Mouse (Mus musculus) CH12.LX (cell line): ENCODE measurements around the gene Gm20388. TPM values are rescaled to one million over a fixed set of nuclear protein-coding genes. Genes with fewer than 3 reads are reported as not detected.
A peak's percentile ranks its signal among the peaks of the same experiment; 100 is the strongest.

Experiments
- DNase-seq: peaks from one replicate; pipeline ENCODE4 v3.0.0-alpha.2; 2013; ENCODE audit errors: extremely low read depth
- H3K27ac ChIP-seq: 2 replicates; pipeline ENCODE4 v1.5.1; 2012; ENCODE audit warnings: low read depth, mild to moderate bottlenecking, control low read depth, moderate library complexity; ENCODE audit not compliant: insufficient read depth
- H3K27me3 ChIP-seq: replicated peaks from 2 replicates; pipeline ENCODE3; 2012; ENCODE audit warnings: inconsistent platforms
- H3K36me3 ChIP-seq, 2 experiments: replicated peaks in 1 of 2; 2 replicates each; pipeline versions ENCODE3 to v1.6.1; 2012; ENCODE audit warnings: inconsistent platforms in 1 of 2, low read length in 1 of 2, mild to moderate bottlenecking in 1 of 2, mixed read lengths in 1 of 2, moderate library complexity in 1 of 2; ENCODE audit not compliant: control insufficient read depth in 1 of 2, insufficient read depth in 1 of 2
- H3K4me1 ChIP-seq, 2 experiments: 2 replicates each; pipeline ENCODE4 v1.6.1; 2012; ENCODE audit warnings: inconsistent platforms in 1 of 2, moderate library complexity in 1 of 2; ENCODE audit not compliant: insufficient read depth in 2 of 2, control insufficient read depth in 1 of 2
- H3K4me2 ChIP-seq: 2 replicates; pipeline ENCODE4 v1.6.1; 2012; ENCODE audit warnings: low read depth, mild to moderate bottlenecking, control low read depth; ENCODE audit not compliant: poor library complexity, insufficient read depth, severe bottlenecking
- H3K4me3 ChIP-seq, 3 experiments: fragments of 150-350 bp in 1 of 3; sonication (generic) in 1 of 3; replicated peaks in 1 of 3; 2 replicates each; pipeline versions ENCODE3 to v1.5.1; 2011 to 2012; ENCODE audit warnings: low read depth in 2 of 3, low read length in 2 of 3, mild to moderate bottlenecking in 2 of 3, moderate library complexity in 2 of 3, control low read depth in 1 of 3, improper control_type of control experiment in 1 of 3, inconsistent platforms in 1 of 3, mixed read lengths in 1 of 3; ENCODE audit not compliant: poor library complexity in 1 of 3
- H3K79me2 ChIP-seq: replicated peaks from 2 replicates; pipeline ENCODE4 v1.6.1; 2012; ENCODE audit warnings: mild to moderate bottlenecking, moderate library complexity; ENCODE audit not compliant: control insufficient read depth, poor library complexity, insufficient read depth, severe bottlenecking; ENCODE audit errors: extremely low read depth
- H3K9ac ChIP-seq: 2 replicates; pipeline ENCODE4 v1.6.1; 2012; ENCODE audit warnings: low read depth, mild to moderate bottlenecking, control low read depth, moderate library complexity; ENCODE audit not compliant: insufficient read depth
- H3K9me3 ChIP-seq: replicated peaks from 2 replicates; pipeline ENCODE3; 2012; ENCODE audit warnings: low read length, inconsistent platforms, mixed read lengths
- CHD1 ChIP-seq: IDR thresholded peaks from 2 replicates; pipeline ENCODE4 v1.6.1; 2012; ENCODE audit warnings: low read depth, low read length, improper control_type of control experiment, inconsistent platforms
- CHD2 ChIP-seq: IDR thresholded peaks from 2 replicates; pipeline ENCODE4 v1.6.1; 2011; ENCODE audit warnings: low read length, improper control_type of control experiment
- E2F4 ChIP-seq: IDR thresholded peaks from 2 replicates; pipeline ENCODE4 v1.6.1; 2011; ENCODE audit warnings: low read depth, low read length, improper control_type of control experiment; ENCODE audit not compliant: insufficient replicate concordance
- ELF1 ChIP-seq: IDR thresholded peaks from 2 replicates; pipeline ENCODE4 v1.6.1; 2014; ENCODE audit warnings: low read depth, mild to moderate bottlenecking, inconsistent platforms, low read length, improper control_type of control experiment
- EP300 ChIP-seq: IDR thresholded peaks from 2 replicates; pipeline ENCODE4 v1.6.1; 2011; ENCODE audit warnings: low read length, improper control_type of control experiment
- ETS1 ChIP-seq: conservative IDR thresholded peaks from 2 replicates; pipeline ENCODE4 v1.6.1; 2012; ENCODE audit warnings: low read depth, mild to moderate bottlenecking, inconsistent platforms, low read length, improper control_type of control experiment, moderate library complexity
- GABPA ChIP-seq: IDR thresholded peaks from 2 replicates; pipeline ENCODE4 v1.6.1; 2012; ENCODE audit warnings: low read depth, low read length, improper control_type of control experiment, inconsistent platforms; ENCODE audit not compliant: insufficient replicate concordance
- HCFC1 ChIP-seq: IDR thresholded peaks from 2 replicates; pipeline ENCODE4 v1.6.1; 2012; ENCODE audit warnings: low read depth, mild to moderate bottlenecking, inconsistent platforms, low read length, improper control_type of control experiment
- IRF4 ChIP-seq: IDR thresholded peaks from 2 replicates; pipeline ENCODE4 v1.6.1; 2014; ENCODE audit warnings: low read depth, mild to moderate bottlenecking, inconsistent platforms, low read length, improper control_type of control experiment
- JUN ChIP-seq: IDR thresholded peaks from 2 replicates; pipeline ENCODE4 v1.6.1; 2011; ENCODE audit warnings: low read depth, mild to moderate bottlenecking, low read length, improper control_type of control experiment, moderate library complexity; ENCODE audit not compliant: insufficient read depth
- JUND ChIP-seq: conservative IDR thresholded peaks from 2 replicates; pipeline ENCODE4 v1.6.1; 2011; ENCODE audit warnings: low read depth, low read length, improper control_type of control experiment
- KAT2A ChIP-seq: IDR thresholded peaks from 2 replicates; pipeline ENCODE4 v1.6.1; 2012; ENCODE audit warnings: low read length, improper control_type of control experiment, inconsistent platforms; ENCODE audit not compliant: insufficient replicate concordance
- MAFK ChIP-seq: IDR thresholded peaks from 2 replicates; pipeline ENCODE4 v1.6.1; 2011; ENCODE audit warnings: low read length, improper control_type of control experiment; ENCODE audit not compliant: insufficient replicate concordance
- MAX ChIP-seq: IDR thresholded peaks from 2 replicates; pipeline ENCODE4 v1.6.1; 2011; ENCODE audit warnings: low read length, improper control_type of control experiment
- MEF2A ChIP-seq: IDR thresholded peaks from 2 replicates; pipeline ENCODE4 v1.6.1; 2014; ENCODE audit warnings: low read depth, mild to moderate bottlenecking, inconsistent platforms, low read length, improper control_type of control experiment, borderline replicate concordance
- MXI1 ChIP-seq: IDR thresholded peaks from 2 replicates; pipeline ENCODE4 v1.6.1; 2011; ENCODE audit warnings: mild to moderate bottlenecking, low read depth, low read length, improper control_type of control experiment
- MYC ChIP-seq: IDR thresholded peaks from 2 replicates; pipeline ENCODE4 v1.6.1; 2011; ENCODE audit warnings: low read depth, mild to moderate bottlenecking, improper control_type of control experiment, low read length
- NELFE ChIP-seq: IDR thresholded peaks from 2 replicates; pipeline ENCODE4 v1.6.1; 2011; ENCODE audit warnings: low read depth, low read length, improper control_type of control experiment
- NRF1 ChIP-seq: IDR thresholded peaks from 2 replicates; pipeline ENCODE4 v1.6.1; 2014; ENCODE audit warnings: low read depth, mild to moderate bottlenecking, inconsistent platforms, low read length, improper control_type of control experiment, moderate library complexity
- PAX5 ChIP-seq: IDR thresholded peaks from 2 replicates; pipeline ENCODE4 v1.6.1; 2012; ENCODE audit warnings: low read length, inconsistent platforms, mixed read lengths
- POLR2A ChIP-seq: IDR thresholded peaks from 2 replicates; pipeline ENCODE4 v1.6.1; 2011; ENCODE audit warnings: low read depth, mild to moderate bottlenecking, improper control_type of control experiment, low read length
- POLR2AphosphoS2 ChIP-seq: IDR thresholded peaks from 2 replicates; pipeline ENCODE4 v1.6.1; 2011; ENCODE audit warnings: low read depth, low read length, improper control_type of control experiment
- RAD21 ChIP-seq: IDR thresholded peaks from 2 replicates; pipeline ENCODE4 v1.6.1; 2011; ENCODE audit warnings: low read depth, mild to moderate bottlenecking, low read length, improper control_type of control experiment, moderate library complexity
- RCOR1 ChIP-seq: conservative IDR thresholded peaks from 2 replicates; pipeline ENCODE4 v1.6.1; 2012; ENCODE audit warnings: low read depth, mild to moderate bottlenecking, inconsistent platforms, low read length, improper control_type of control experiment
- SIN3A ChIP-seq: IDR thresholded peaks from 2 replicates; pipeline ENCODE4 v1.6.1; 2012; ENCODE audit warnings: low read length, improper control_type of control experiment, inconsistent platforms
- SMC3 ChIP-seq: IDR thresholded peaks from 2 replicates; pipeline ENCODE4 v1.6.1; 2011; ENCODE audit warnings: low read depth, low read length, improper control_type of control experiment
- TCF12 ChIP-seq: IDR thresholded peaks from 2 replicates; pipeline ENCODE4 v1.6.1; 2014; ENCODE audit warnings: low read depth, mild to moderate bottlenecking, inconsistent platforms, low read length, improper control_type of control experiment
- UBTF ChIP-seq: IDR thresholded peaks from 2 replicates; pipeline ENCODE4 v1.6.1; 2012; ENCODE audit warnings: low read depth, mild to moderate bottlenecking, inconsistent platforms, low read length, improper control_type of control experiment, moderate library complexity
- USF2 ChIP-seq: conservative IDR thresholded peaks from 2 replicates; pipeline ENCODE4 v1.6.1; 2011; ENCODE audit warnings: low read depth, low read length, improper control_type of control experiment
- ZC3H11A ChIP-seq: IDR thresholded peaks from 2 replicates; pipeline ENCODE4 v1.6.1; 2012; ENCODE audit warnings: low read depth, mild to moderate bottlenecking, inconsistent platforms, low read length, improper control_type of control experiment
- ZKSCAN1 ChIP-seq: IDR thresholded peaks from 2 replicates; pipeline ENCODE4 v1.6.1; 2012; ENCODE audit warnings: low read depth, inconsistent platforms, low read length, improper control_type of control experiment, borderline replicate concordance
- dilution Hi-C: fragments of 300-500 bp; cut with MboI; formaldehyde crosslinking; loops from 2 replicates; pipeline ENCODE4 v1.14.3; 2020; ENCODE audit warnings: low sequenced_read_pairs; ENCODE audit not compliant: extremely low pct_unique_long_range_greater_than_20kb, extremely low pct_ligation_motif_present
- in situ Hi-C: fragments of 300-500 bp; cut with MboI; formaldehyde crosslinking; loops from 3 replicates; pipeline ENCODE4 v1.14.3; 2019; ENCODE audit warnings: low sequenced_read_pairs, low pct_ligation_motif_present, low pct_unique_long_range_greater_than_20kb, mixed read lengths
- polyA plus RNA-seq: library from polyadenylated mRNA; unstranded; fragments of >175 nt; gene quantifications from 2 replicates; pipeline ENCODE4 v1.2.1, GENCODE M21; 2012; ENCODE audit warnings: low read depth; ENCODE audit not compliant: insufficient read length
- total RNA-seq, 2 experiments: library from RNA; depleted of rRNA; stranded (reverse); fragments of 300-350 nt in 1 of 2; fragments of >200 nt in 1 of 2; gene quantifications; 2 replicates each; pipeline ENCODE4 v1.2.3; 2012 to 2014

Gene Gm20388
- total and polyA plus RNA-seq, 3 experiments: 14.8 to 26.3 (median 22.2) TPM

DNA sequence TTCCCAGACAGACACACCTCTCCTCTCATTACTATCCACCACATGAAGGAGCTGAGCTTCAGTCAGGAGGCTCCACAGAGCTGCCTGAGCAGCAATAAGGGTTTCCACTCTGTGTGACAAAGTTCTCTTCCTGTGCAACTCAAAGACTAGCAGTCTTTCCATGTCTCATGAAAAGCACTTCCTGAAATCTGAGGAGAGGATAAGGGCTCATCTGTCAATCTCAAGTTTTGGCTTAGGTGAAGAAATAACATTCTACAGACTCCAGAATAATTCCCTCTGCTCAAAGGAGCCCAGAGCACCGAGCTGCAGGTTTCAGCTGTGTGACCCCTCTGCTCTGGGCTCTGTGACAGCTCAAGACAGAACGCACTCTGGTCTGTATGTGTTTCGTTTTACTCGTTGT, 3342.3 kb downstream of the Gm20388 start:
- TF ChIP-seq SMC3 (no peak), ELF1 (peak; percentile 41; the same call in 1 of the 2 replicates), RCOR1 (no peak)
- no peaks in the 10 kb centered on the region for H3K27me3 ChIP-seq
- peaks cover 13 to 52% of the 10 kb centered on the region in 2 experiments for H3K4me1 ChIP-seq
- H3K9me3 ChIP-seq: no peaks in the 10 kb centered on the region
- H3K36me3 ChIP-seq: peaks cover 33 to 57% of the 10 kb centered on the region in 2 experiments
- in situ Hi-C loops: no loop called here
- dilution Hi-C loops: no loop called here
- H3K9ac ChIP-seq: peak overlapping the region; percentile 88; the same call in 1 of the 2 replicates
- no peaks in the 10 kb centered on the region for H3K79me2 ChIP-seq
- no peak for DNase-seq
- H3K4me2 ChIP-seq: peak overlapping the region; percentile 92
- H3K4me3 ChIP-seq: peak overlapping the region; percentile 73 to 89 (median 87)
- H3K27ac ChIP-seq: no peak overlapping the region

DNA sequence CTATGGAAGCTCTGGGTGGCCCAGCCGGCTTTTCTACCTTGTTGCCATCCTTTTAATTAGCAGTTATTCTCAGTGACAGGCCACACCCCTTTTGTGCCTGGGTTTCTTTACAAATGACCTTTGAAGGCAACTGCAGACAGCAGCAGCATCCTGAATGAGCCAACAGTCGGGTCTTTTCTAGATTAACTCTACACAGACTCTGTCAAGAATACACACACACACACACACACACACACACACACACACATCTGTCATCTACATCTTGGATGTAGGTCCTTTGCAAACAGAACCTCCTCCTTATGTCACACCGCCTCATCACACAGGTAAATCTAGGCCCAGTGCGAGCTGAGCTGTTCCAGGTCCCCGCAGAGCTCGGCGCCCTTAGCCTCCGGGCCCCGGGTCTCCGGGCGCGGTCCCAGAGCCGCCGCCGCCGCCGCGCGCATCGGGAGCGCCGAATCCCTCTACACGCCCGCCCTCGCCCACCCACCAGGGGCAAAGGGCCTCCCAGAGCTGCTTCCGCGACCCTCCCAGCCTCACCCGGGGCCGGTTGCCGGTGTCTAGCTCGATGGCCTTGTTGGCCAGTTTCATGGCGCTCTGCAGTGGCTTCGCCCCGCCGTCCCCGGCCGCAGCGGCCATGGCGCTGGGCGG, 3342.9 kb downstream of the Gm20388 start:
- in situ Hi-C loops (no loop called here), dilution Hi-C loops (no loop called here)
- Histone ChIP-seq H3K9ac (peak overlapping the region; percentile 88), H3K27me3 (no peaks in the 10 kb centered on the region), H3K4me1 (peaks cover 13 to 49% of the 10 kb centered on the region in 2 experiments), H3K27ac (peak overlapping the region; percentile 1; the same call in 1 of the 2 replicates), H3K4me3 (peak overlapping the region; percentile 73 to 89 (median 87)), H3K79me2 (no peaks in the 10 kb centered on the region), H3K4me2 (peak overlapping the region; percentile 92), H3K9me3 (no peaks in the 10 kb centered on the region), H3K36me3 (peaks cover 33 to 57% of the 10 kb centered on the region in 2 experiments)
- no peak for DNase-seq
- TF ChIP-seq RAD21: no peak
- no peak for TF ChIP-seq NRF1
- no peak for TF ChIP-seq E2F4
- no peak for TF ChIP-seq PAX5
- TF ChIP-seq POLR2A: peak; percentile 63
- no peak for TF ChIP-seq TCF12
- TF ChIP-seq HCFC1: no peak
- TF ChIP-seq MEF2A: no peak
- TF ChIP-seq POLR2AphosphoS2: no peak
- no peak for TF ChIP-seq JUND
- no peak for TF ChIP-seq ELF1
- TF ChIP-seq SMC3: no peak
- peak; percentile 65; the same call in 1 of the 2 replicates for TF ChIP-seq SIN3A
- no peak for TF ChIP-seq ZKSCAN1
- TF ChIP-seq EP300: no peak
- TF ChIP-seq ZC3H11A: no peak
- TF ChIP-seq MYC: no peak
- TF ChIP-seq KAT2A: no peak
- TF ChIP-seq IRF4: no peak
- TF ChIP-seq NELFE: peak; percentile 43; the same call in 1 of the 2 replicates
- TF ChIP-seq JUN: no peak
- TF ChIP-seq MAX: peak; percentile 14; the same call in 1 of the 2 replicates
- no peak for TF ChIP-seq GABPA
- TF ChIP-seq USF2: no peak
- no peak for TF ChIP-seq ETS1
- TF ChIP-seq CHD1: no peak
- no peak for TF ChIP-seq MXI1
- 0 out of 2 replicates have a peak, but pooled peaks have one; percentile 34 for TF ChIP-seq CHD2
- TF ChIP-seq MAFK: no peak
- peak; percentile 6; the same call in 1 of the 2 replicates for TF ChIP-seq UBTF
